Mouse (Mus musculus): ENCODE results near the gene Ica1l. TPM values are rescaled to one million over a fixed set of nuclear protein-coding genes. Genes with fewer than 3 reads are reported as not detected.

The Ica1l gene
- polyA plus RNA-seq, 1 experiment: not detected

GRCm38 (mm10) chr1:59932991-59933390, 110.0 kb downstream of the Ica1l start:
- no peak overlapping the region for H3K27ac ChIP-seq (ENCODE audit: insufficient read depth, low read depth, low read length)
- H3K4me1 ChIP-seq (ENCODE audit: control insufficient read depth, insufficient read depth, low read length): peaks cover 8% of the 10 kb centered on the region
- TF ChIP-seq POLR2A (IDR thresholded peaks at IDR 0.05; ENCODE audit: borderline replicate concordance, low read depth, low read length) (no peak), CTCF (IDR thresholded peaks at IDR 0.05; ENCODE audit: low read depth, low read length) (no peak)
- no peak overlapping the region for H3K4me3 ChIP-seq (ENCODE audit: insufficient read depth, low read length)

Other genes starting within 250 kb of the Ica1l start
- gene Fam117b, start 130.2 kb downstream of the Ica1l start, polyA plus RNA-seq (2012; ENCODE audit: insufficient read depth, insufficient read length, missing spikeins): 29.2 and 31.6 TPM in 2 replicates
- gene Carf, start 55.1 kb upstream of the Ica1l start, polyA plus RNA-seq (2012; ENCODE audit: insufficient read depth, insufficient read length, missing spikeins): 8.8 and 11.2 TPM in 2 replicates
- 12.9 and 13.1 TPM in 2 replicates for gene Wdr12, start 55.5 kb upstream of the Ica1l start, polyA plus RNA-seq (2012; ENCODE audit: insufficient read depth, insufficient read length, missing spikeins)
- gene Nbeal1, start 137.4 kb upstream of the Ica1l start, polyA plus RNA-seq (2012; ENCODE audit: insufficient read depth, insufficient read length, missing spikeins): 9.1 TPM in 2 replicates

Data from bone marrow macrophage, adult 2 months (primary cell).